Mouse (Mus musculus) R1 (cell line): ENCODE data around the gene Klrb1f.
"Not testable (repeated sequence)": the region's sequence is repeated elsewhere in the genome, so short reads cannot be mapped to it uniquely, and the experiment has no call there.

Experiments
- DNase-seq: peaks from one replicate; pipeline ENCODE4 v3.0.0-alpha.2; 2018; ENCODE audit warnings: low read depth, low spot score

The Klrb1f gene

DNA sequence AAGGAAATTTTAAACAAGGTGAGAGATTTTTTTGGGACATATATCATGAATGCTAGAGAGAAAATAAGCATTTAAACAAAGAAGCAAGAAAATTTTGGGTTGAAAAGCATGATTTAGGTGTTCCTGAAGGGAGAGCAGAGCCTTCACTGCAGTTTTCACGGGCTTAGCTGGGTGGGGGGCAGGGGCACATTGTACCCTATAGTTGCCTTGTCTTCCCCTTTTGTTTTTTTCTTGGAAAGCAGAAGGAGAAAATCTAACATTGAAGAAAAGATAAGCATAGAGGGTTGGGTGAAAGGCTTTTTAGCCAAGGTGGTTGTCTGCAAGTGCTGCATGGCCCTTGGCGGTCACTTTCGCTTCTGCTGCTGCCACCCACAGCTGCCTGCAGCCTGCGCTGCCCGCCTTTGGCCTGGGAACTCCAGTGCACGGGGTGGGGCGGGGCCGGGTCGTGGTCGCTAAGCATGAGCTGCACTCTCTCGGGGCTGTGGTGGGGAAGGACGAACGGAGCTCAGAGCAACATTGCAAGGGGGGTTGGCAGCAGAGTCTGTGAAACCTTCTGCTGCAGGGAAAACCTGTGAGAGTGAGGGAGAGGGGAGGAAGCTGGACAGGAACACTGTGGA lies 3.3 kb downstream of the Klrb1f start:
- DNase-seq, result no peak

DNA sequence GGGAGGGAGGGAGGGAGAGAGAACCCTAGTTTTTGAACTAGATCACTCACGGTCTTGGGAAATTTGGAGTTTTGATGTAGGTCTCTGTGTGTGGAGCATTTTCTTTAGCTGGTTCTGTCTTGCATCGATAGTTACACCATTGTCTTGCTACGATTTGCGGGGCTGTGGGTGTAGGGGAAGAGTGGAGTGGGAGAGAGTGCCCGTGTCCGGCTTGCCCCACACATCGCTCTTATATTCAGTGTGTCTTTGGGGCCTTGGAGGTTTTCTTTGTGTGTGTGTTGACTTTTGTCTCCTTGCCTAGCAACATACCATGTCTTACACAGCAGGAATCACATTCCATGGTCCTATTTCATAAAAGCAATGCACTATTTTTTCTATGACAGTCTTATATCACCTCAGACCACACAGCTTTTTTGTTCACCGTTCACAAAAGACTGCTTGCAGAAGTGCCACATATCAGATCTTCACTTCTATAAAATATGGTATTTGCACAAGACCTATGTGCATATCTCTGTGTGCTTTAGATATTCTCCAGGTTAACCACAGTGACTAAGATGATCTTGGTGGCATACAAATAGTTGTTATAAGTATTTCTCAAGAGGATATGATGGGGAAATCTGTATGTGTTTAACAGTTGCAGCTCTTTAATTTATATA lies 4.0 kb downstream of the Klrb1f start:
- DNase-seq, result no peak

DNA sequence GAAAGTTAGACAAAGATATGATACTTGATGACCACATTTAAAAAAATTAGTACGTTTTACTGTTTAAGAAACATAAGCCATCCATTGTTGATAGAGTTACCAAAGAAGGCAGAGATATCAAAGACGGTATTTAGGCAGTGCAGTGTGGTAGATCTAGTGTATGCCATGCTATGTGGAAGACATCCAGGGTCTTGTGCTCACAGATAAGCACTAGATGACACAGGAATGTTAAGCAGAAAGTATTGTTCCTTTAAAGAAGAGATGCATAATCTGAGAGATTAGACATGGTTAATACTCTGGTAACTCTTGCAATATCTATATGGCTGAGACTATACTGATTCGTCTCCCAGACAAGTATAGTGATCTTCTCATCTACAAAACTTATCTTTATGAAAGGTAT lies 5.4 kb downstream of the Klrb1f start:
- no peak for DNase-seq

DNA sequence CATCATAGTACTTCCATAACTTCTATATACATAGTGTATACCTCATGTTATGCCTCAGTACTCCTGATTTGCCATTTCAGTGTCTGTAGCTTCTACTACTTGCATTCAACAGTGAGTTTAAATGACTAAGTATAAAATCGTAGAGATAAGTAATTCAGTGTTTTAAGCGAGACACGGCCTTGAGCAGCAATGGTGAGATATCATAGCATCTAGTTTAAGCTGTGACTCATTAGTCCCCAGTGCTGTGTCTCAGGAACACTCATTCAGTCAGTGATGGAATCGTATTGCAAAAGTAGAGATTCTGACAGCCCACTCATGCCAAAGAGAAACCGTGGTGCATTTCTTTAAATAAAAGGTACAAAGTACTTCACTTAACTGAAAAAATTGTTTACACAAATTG lies 6.0 kb downstream of the Klrb1f start:
- DNase-seq, result no peak

DNA sequence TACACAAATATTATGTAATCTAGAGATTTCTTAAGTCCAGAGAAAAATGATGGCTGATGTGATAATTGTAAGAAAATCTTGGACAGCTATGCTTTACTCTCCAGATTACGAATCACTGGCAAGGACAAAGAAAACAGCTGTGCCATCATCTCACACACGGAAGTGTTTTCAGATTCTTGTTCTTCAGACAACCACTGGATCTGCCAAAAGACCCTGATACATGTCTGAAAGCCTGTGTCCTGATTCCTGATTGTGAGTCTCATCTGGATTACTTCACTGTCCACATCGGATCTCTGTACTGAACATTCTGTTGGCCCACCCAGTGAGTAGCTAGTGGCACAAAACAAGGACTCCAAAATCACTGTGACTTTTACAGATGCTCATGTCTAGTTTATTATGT lies 10.5 kb downstream of the Klrb1f start:
- DNase-seq, result no peak

DNA sequence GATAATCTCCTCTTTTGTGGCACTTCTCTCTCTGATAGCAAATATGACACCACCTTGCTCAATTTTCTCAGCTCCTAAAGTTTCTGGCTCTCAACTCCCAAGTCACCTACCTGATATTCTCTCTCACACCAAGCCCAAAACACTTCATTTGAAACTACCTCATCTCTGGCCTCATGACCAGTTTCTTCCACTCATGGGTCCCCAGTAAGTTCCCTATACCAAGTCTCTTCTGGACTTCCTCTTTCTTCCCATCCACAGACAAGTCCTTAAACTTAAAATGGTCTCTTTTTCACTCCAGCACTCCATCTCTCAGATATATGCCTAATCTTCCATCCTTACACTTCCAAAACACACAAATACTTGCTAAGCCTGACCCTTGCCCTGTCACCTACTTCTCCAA lies 12.3 kb downstream of the Klrb1f start:
- no peak for DNase-seq

DNA sequence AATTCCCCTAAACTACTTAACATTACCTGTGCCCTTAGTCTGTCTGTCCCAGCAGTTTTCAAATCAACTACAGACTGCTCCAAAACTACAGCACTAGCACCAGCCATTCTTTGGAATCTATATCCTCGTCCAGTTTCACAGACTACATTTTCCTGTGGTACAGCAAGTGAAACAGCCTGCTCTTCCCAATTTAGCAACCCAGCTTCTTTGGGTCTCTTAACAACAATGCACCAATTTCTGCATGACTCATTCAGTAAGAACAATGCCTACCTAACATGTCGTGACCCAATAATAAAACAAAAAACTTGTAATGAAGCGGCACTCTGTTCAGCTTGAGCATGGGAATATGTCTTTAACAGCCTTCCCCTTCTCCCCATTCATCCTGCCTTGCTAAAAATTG lies 19.7 kb downstream of the Klrb1f start:
- no peak for DNase-seq

DNA sequence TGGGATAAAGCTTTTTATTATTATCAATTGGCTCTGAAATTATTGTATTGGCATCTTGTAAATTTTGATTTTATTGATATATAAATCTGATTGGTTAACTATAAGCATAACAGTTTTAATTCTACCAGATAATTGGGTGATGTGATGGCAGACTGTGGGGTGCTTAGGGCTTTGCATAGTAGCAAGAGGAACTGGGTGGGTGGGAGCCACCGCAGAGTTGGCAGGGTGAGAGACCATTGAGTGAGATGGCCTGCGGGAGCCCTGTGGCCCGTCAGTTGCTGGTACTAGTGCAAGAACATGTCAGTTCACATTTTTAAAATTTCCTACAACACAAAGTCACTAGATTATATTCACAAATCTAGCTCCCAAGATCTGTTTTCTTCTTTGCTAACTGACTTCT lies 20.2 kb downstream of the Klrb1f start:
- no peak for DNase-seq

DNA sequence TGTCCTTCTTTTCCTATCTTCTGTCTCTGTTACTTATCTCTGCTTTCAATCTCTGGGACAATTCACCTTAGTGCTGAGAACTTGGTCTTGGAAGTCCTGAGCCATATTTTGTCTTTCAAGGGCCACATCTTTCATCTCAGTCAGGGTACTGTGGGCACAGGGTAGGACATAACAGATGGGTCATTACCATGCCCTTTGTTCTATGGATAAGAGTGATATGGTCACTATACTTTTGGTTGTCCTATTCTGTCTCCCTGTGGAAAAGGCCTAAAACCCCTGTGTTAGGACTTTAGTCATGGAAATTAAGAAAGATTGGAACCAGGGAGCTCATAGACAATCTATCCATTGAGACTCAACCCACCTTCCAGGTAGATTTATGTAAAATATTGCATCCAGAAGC lies 20.8 kb downstream of the Klrb1f start:
- DNase-seq, result no peak

DNA sequence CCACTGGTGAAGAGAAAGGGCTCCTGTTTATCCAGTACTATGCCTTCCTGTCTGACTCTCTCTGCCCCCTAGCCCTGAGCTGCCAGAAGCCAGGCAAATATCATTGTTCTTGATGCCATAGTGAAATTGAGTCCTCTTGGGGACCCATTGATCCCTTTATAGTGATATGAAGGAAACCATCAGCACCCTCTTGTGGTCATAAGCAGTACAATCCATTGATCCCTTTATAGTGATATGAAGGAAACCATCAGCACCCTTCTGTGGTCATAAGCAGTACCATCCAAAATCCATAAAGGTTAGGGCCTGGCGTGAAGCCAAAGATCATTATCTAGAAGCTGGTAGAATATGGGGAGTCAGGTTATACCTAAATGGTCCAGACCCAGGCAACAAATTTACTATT lies 21.3 kb downstream of the Klrb1f start:
- no peak for DNase-seq

DNA sequence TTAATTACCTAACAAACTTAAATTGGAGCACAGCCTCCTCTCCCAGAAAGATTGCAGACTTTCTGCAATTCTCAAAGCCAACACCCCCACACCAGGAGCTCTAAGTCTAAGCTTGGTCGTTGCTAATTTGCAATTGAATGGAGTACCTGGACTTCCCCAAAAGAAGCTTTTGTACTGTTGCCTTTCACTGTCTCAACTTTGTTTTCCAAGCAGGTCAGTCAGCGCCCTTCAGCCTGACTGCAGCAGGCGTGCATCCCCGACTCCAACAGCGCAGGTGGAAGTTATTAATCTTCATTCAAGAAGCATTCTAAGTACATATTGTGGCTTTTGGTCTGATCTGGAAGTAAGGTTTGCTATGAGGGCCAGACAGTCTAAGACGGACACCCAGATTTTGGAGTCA lies 39.4 kb downstream of the Klrb1f start:
- DNase-seq, result peak; percentile 65

DNA sequence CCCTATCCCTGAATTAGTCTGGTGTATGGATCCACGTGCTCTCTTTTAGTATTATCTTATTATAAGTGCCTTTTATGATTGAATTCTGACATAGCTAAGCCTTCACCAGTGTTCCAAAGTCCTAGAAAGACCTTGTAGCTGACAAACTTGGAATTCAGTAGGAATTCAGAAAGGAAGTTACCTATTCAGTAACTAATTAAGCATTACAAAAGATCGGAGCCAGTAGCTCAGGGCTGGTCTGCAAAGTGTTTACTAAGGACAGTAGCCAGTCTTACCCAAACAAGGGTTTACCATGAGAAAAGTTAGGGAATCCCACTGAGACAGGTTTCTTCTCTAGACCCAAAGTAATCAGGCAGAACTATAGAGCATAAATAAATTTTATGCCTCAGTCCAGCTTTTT lies 40.3 kb downstream of the Klrb1f start:
- peak; percentile 20 for DNase-seq

DNA sequence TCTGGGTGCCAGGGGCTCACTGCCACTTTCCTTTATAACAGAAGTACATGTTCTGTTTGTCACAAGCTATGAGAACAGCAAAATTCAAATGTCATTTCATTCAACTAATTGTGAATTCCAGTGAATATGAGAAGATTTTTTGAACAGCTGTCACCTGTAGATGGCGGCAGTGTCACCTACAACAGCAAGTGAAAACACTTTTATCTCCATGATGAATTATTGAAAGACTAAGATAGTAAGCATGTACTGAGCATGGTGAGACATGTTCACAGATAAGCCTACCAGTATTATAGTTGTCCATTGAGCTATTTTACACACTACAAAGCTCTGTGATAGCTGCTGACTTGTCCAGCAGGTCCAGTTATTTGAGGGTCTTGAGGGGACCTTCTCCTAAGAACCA lies 42.5 kb downstream of the Klrb1f start:
- DNase-seq, result no peak

DNA sequence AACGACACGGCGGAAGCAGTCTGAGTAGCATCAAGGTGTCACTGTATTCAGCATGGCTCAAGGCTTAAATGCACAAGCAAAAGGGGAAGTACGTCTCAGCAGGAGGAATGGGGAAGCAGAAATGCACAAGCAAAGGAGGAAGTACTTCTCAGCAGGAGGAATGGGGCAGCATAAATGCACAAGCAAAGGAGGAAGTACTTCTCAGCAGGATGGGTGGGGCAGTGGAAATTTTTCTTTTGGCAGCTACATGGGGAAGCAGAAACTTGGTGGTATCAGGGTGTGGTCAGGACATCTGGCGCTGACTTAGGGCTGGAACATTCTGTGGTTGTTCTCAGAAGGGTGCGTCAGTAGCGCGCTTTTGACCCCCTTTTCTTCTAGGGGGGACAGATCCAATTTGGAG lies 42.9 kb downstream of the Klrb1f start:
- not testable (repeated sequence) for DNase-seq

DNA sequence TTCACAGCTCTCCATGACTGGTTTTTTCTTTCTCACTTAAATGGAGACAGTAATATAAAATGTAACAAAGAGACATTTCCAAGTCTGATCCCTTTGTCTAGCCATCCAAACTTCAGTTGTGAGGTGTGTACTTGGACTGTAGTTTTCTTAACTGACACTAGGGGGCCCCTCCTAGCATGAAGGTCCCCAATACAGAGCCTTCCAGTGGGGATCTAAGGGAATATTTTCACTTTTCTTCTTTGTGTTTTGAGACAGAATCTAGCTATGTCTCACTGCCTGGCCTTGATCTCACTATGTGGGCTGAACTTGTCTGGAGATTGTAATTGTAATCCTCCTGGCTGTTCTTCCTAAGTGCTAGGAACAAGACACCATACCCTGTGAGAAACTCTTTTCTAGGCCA lies 49.5 kb downstream of the Klrb1f start:
- DNase-seq, result peak; percentile 44

DNA sequence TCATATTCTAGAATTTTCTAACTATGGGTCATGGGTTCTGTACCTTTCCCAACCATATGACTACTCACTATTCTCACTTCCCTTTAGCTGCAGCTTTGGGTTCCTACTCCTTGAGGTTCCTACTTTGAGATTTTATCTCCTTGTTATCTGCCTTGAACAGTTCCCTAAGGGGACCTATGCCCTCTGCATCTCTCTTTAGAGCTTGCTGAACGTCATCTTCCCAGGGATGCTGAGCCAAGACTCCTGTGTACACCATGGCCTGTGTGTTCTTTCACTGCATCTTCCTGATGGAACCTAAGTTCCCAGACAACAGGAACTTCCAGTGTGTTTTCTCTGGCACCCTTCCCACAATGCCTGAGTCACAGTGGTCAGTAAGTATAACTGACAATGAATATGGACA lies 52.2 kb downstream of the Klrb1f start:
- DNase-seq, result no peak

DNA sequence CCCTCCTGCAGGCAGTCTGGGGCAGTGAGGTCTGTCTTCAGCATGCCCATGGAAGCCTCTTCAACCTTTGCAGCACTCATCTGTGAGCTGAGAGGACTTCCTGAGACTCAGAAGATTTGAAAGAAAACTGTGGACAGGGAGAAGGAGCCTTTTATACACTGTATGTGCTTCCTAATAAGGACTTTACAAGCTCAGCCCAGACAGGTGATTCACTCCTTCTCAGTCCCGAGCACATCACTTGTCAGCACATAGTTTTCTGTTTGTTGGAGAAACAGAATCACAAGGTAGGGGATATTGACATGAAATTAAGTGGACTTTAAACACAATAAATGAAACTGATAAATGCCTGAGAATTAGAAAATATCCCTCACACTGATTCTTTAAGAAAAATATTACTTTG lies 55.1 kb downstream of the Klrb1f start, which contains the start of gene Clec2e:
Gene Clec2e (minus strand): TSS at position 120 of the 400 bp plus-strand sequence.
- DNase-seq, result not testable (repeated sequence)

DNA sequence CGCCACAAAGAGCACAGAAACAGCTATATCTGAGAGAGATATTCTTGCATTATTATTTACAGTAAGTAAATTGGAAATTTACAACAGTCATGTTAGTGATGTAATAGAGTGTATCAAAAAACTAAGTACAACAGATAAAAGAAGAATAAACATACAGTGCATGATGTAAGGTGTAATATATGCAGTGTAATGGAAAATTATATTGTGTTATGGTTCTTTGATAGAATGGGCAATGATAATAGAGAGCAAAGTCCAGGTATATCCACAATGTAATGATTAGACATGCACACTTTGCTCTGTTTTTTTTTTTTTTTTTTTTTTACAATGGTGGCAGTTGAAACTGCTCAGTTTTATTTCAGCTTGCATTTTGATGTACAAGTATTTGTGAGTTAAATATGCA lies 55.9 kb downstream of the Klrb1f start:
- no peak for DNase-seq

DNA sequence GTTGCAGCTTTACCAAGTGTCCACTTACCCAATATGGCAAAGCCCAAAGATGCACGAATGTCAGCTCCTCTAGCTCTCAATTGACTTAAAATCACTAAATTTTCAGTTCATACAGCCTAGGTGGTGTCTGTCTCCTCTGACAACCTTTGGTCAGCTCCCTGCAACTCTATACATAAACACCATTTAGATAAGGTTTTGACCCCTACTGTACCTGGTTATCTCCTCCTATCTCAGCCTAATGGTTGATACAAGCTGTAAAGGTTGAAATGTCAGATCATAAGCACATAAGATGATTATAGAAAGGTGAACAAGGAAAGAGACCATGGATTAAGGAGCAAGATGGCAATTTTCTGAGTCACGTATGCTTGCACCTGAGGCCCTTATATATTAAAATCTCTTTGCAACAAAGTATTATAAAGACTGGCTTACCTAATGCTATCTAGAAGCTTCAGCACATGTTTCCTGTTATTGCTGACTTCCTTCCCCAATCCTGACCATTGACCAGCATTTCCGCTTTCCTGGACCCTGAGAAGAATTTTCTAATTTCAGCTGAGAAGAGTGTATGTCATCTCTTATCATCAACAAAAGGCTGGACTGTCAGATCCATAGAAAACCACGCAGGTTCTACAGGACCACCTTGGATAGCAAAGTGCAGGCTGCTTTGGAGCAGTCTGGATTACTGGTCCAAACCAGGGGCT lies 57.3 kb downstream of the Klrb1f start:
- DNase-seq, result no peak
